Mouse (Mus musculus) liver, adult 2 months (tissue): ENCODE measurements around the gene Pxt1. TPM values are rescaled to one million over a fixed set of nuclear protein-coding genes. Genes with fewer than 3 reads are reported as not detected.

Experiments
- DNase-seq: peaks from one replicate; pipeline ENCODE4 v3.0.0-alpha.2; 2011; ENCODE audit warnings: low read depth, low spot score; ENCODE audit errors: extremely low read depth
- H3K27ac ChIP-seq: fragments of 200-500 bp; replicated peaks from 2 replicates; pipeline ENCODE4 v1.5.1; 2012; ENCODE audit warnings: low read depth, mild to moderate bottlenecking, control low read depth, inconsistent platforms, low read length; ENCODE audit not compliant: insufficient read depth
- H3K27me3 ChIP-seq: fragments of 200-500 bp; 2 replicates; pipeline ENCODE4 v1.6.1; 2012; ENCODE audit warnings: mild to moderate bottlenecking, moderate library complexity, low read length, inconsistent platforms; ENCODE audit not compliant: control insufficient read depth, insufficient read depth
- H3K36me3 ChIP-seq: fragments of 200-500 bp; 2 replicates; pipeline ENCODE4 v1.6.1; 2012; ENCODE audit warnings: low read length, inconsistent platforms; ENCODE audit not compliant: control insufficient read depth, insufficient read depth
- H3K4me1 ChIP-seq: fragments of 200-500 bp; 2 replicates; pipeline ENCODE4 v1.6.1; 2011; ENCODE audit warnings: low read length; ENCODE audit not compliant: control insufficient read depth, insufficient read depth
- H3K4me3 ChIP-seq: fragments of 200-500 bp; 2 replicates; pipeline ENCODE4 v1.5.1; 2011; ENCODE audit warnings: low read depth, mild to moderate bottlenecking, control low read depth, low read length, moderate library complexity; ENCODE audit not compliant: insufficient read depth
- H3K79me2 ChIP-seq: fragments of 200-500 bp; 2 replicates; pipeline ENCODE4 v1.6.1; 2012; ENCODE audit warnings: inconsistent platforms, mild to moderate bottlenecking, low read length, moderate library complexity; ENCODE audit not compliant: control insufficient read depth, insufficient read depth
- H3K9ac ChIP-seq: fragments of 200-500 bp; 2 replicates; pipeline ENCODE4 v1.6.1; 2012; ENCODE audit warnings: low read depth, mild to moderate bottlenecking, control low read depth, inconsistent platforms, low read length
- CTCF ChIP-seq: fragments of 200-500 bp; IDR thresholded peaks from 2 replicates; pipeline ENCODE4 v1.5.1; 2011; ENCODE audit warnings: low read depth, low read length, control low read depth
- POLR2A ChIP-seq: fragments of 200-500 bp; IDR thresholded peaks from 2 replicates; pipeline ENCODE4 v1.6.1; 2011; ENCODE audit warnings: low read length, control low read depth; ENCODE audit not compliant: insufficient read depth; ENCODE audit errors: extremely low read depth
- WGBS: fragments of 180-500 bp; shearing (Covaris S2); methylation state at CpG from one replicate; pipeline ENCODE4 v1.1.7; 2018; 5-methylcytosine and 5-hydroxymethylcytosine counted together
- polyA plus RNA-seq: library from polyadenylated mRNA; depleted of rRNA; stranded (reverse); fragments of >200 nt; gene quantifications from 2 replicates; pipeline ENCODE4 v1.2.3, GENCODE M21; 2012
- total RNA-seq: library from RNA; depleted of rRNA; stranded (reverse); fragments of >200 nt; gene quantifications from 2 replicates; pipeline ENCODE4 v1.2.3, GENCODE M21; 2014

Pxt1 gene
- total and polyA plus RNA-seq, 2 experiments = not detected

DNA sequence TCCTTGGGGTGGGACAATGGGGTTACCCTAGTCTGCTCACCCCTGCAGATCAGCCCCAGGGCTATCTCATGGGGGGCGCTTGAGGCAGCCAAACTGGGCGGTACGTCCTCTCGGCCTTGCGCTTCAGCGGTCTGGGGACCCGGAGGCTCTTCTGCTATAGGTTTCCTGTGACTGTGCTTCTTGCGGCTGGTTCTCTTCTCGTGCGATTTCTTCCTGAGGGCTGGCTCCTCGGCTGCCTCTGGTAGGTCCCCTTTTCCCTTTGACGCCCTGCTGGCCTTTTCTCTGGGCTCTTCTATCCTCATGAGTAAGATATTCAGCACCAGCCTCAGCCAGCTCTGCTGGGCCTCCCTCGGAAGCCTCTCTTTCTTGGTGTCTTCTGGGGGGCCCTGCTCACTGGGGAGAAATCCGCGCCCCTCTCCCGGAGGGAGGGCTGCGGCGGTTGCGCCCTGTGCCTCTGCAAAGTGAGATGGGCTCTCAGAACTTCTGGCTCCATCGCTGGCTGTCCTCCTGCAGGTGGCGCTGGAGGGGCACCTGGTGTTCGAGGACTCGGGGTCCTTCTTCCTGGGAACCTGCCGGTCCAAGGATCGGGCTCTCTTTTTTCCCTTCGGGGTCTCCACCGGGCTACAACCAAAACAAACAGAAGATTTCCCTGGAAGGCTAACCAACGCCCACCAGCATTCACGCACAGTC lies 34.2 kb downstream of the Pxt1 start:
- H3K79me2 ChIP-seq = no peaks in the 10 kb centered on the region
- H3K27me3 ChIP-seq = no peaks in the 10 kb centered on the region
- no peaks in the 10 kb centered on the region for H3K36me3 ChIP-seq
- WGBS = 15% methylated on average over 29 of the region's 29 CpGs
- no peak for DNase-seq
- no peak overlapping the region for H3K27ac ChIP-seq
- TF ChIP-seq POLR2A = no peak
- TF ChIP-seq CTCF = peak; percentile 79
- H3K4me1 ChIP-seq = peaks cover 10% of the 10 kb centered on the region
- no peak overlapping the region for H3K9ac ChIP-seq
- no peak overlapping the region for H3K4me3 ChIP-seq

DNA sequence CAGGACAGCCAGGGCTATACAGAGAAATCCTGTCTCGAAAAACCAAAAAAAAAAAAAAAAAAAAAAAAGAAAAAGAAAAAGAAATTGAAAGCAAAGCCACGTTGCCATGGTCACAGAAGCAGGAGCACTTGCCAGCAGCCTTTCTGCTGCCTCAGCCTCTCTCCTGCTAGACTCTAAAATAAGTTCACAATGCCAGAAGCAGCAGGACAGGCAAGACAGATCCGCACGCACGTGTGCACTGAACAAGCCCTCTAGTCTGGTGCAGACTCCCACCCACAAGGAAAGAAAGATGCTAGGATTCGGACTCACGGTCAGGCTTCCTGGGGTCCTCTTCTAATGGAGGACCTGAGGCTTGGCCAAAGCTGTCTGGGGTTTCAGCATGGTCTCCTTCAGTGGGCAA lies 35.7 kb downstream of the Pxt1 start:
- 72% methylated on average over 7 of the region's 7 CpGs for WGBS
- no peak for DNase-seq

DNA sequence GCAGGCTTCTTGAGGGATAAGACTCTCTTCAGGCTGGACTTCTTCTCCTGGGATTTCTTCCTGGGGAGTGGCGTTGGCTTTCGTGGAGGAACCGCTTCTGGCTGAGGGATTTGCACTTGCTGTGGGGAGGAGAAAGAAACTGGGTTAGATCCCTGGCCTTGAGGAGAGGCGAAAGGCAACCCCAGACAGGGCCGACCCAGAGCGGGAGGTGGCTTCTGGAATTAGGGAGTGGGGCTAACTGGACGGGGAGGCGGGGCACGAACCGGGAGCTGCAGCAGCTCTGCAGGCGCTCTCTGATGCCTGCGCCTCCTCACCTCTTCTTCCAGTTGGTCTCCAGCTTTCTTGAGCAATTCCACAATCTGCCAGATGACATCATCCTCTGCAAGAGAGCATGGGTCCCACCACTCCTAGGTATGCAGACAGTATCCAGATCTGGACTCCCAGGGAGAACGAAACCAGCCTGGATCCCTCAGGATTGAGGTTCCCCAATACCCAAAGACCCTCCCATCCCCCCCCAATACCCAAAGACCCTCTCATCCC lies 38.2 kb downstream of the Pxt1 start:
- 93% methylated on average over 13 of the region's 13 CpGs for WGBS
- Histone ChIP-seq H3K79me2 (no peaks in the 10 kb centered on the region), H3K4me3 (no peak overlapping the region), H3K4me1 (0 out of 2 replicates have a peak, but pooled peaks cover 3% of the 10 kb centered on the region), H3K9ac (no peak overlapping the region), H3K27me3 (no peaks in the 10 kb centered on the region), H3K27ac (no peak overlapping the region), H3K36me3 (no peaks in the 10 kb centered on the region)
- TF ChIP-seq POLR2A (no peak), CTCF (no peak)
- no peak for DNase-seq

More for the DNA sequence above, 35.7 kb downstream of the Pxt1 start:
- Histone ChIP-seq H3K79me2 (no peaks in the 10 kb centered on the region), H3K4me3 (no peak overlapping the region), H3K36me3 (no peaks in the 10 kb centered on the region), H3K9ac (no peak overlapping the region), H3K4me1 (peaks cover 6% of the 10 kb centered on the region), H3K27me3 (no peaks in the 10 kb centered on the region), H3K27ac (no peak overlapping the region)
- no peak for TF ChIP-seq POLR2A
- TF ChIP-seq CTCF = no peak

DNA sequence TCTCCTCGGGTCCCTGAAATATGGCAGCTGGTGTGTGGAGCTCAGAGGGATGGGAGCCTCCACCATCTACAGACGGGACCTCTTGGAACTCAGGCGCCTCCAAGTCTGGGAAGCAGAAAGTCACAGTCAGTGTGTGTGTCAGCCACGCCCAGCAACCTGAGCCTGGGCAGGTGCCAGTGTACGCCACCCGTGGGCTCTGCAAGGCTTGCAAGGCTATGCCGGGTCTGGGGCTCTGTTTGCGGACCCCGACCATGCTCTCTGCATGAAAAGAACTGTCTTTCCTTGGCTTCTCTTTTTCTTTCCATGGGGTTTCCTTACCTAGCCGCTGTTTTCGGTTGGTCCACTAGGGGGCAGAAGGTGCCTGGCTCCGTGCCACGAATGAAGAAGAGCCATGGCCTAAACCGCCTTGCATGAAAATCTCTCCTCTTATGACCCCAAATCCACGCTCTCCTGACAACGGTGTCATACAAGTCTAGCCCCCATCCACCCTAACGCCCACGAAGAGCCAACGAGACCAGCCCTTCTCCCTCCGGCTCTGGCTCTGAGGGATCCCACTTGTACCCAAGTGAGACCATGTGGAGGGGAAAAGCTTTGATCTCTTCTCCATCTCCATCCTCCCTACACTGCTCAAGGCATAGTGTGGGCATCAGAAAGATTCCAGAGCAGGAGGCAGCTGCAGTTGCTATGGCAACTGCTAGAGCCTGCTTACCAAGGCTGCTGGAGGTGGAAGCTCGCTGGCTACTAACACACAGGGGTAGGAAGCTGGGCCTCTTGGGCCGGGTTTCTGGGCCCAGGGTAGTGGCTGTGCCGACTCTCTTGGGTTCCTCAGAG lies 38.9 kb downstream of the Pxt1 start:
- 0 out of 2 replicates have a peak, but pooled peaks cover under 1% of the 10 kb centered on the region for H3K4me1 ChIP-seq
- no peaks in the 10 kb centered on the region for H3K79me2 ChIP-seq
- no peaks in the 10 kb centered on the region for H3K36me3 ChIP-seq
- H3K27ac ChIP-seq = no peak overlapping the region
- no peak overlapping the region for H3K4me3 ChIP-seq
- no peaks in the 10 kb centered on the region for H3K27me3 ChIP-seq
- TF ChIP-seq CTCF = peak; percentile 91
- no peak for TF ChIP-seq POLR2A
- DNase-seq = peak; percentile 19
- WGBS = 37% methylated on average over 23 of the region's 23 CpGs
- no peak overlapping the region for H3K9ac ChIP-seq

DNA sequence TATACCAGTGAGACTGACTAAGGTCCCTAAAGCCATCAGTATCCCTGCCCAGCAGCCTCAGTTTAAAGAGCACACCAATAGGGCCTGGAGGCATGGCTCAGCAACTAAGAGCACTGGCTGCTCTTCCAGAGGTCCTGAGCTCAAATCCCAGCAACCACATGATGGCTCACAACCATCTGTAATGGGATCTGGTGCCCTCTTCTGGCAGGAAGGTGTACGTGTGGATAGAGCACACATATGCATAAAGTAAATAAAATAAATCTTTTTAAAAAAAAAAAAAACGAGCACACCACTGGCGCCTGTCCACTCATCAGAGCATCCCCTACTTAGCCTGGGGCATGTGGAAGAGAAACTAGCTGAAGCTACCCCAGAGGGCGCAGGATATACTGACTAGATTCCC lies 42.1 kb downstream of the Pxt1 start:
- TF ChIP-seq CTCF (peak; percentile 38), POLR2A (no peak)
- Histone ChIP-seq H3K4me3 (no peak overlapping the region), H3K36me3 (no peaks in the 10 kb centered on the region), H3K79me2 (no peaks in the 10 kb centered on the region), H3K27me3 (no peaks in the 10 kb centered on the region), H3K27ac (no peak overlapping the region), H3K4me1 (peaks cover 3% of the 10 kb centered on the region; the same call in 1 of the 2 replicates), H3K9ac (no peak overlapping the region)
- WGBS = 89% methylated on average over 4 of the region's 4 CpGs
- DNase-seq = no peak
